Mouse (Mus musculus) testis, postnatal 14 days (tissue): ENCODE results near the gene Ctss.

Source experiments
- DNase-seq: peaks from one replicate; pipeline ENCODE4 v3.0.0; 2021; ENCODE audit warnings: low spot score

Gene Ctss

GRCm38 (mm10) chr3:95526622-95527211 lies at the start of gene Ctss:
Gene Ctss, plus strand, starts transcription at chr3:95526786.
- no peak for DNase-seq

- no peak for DNase-seq
Observed at GRCm38 (mm10) chr3:95478966-95479365, 47.6 kb upstream of the Ctss start.

GRCm38 (mm10) chr3:95486421-95486820 lies 40.2 kb upstream of the Ctss start:
- no peak for DNase-seq

GRCm38 (mm10) chr3:95488679-95489078 lies 37.9 kb upstream of the Ctss start:
- no peak for DNase-seq

GRCm38 (mm10) chr3:95490238-95490637 lies 36.3 kb upstream of the Ctss start:
- no peak for DNase-seq

- DNase-seq: no peak
Observed at GRCm38 (mm10) chr3:95494342-95494741, 32.2 kb upstream of the Ctss start.

DNA sequence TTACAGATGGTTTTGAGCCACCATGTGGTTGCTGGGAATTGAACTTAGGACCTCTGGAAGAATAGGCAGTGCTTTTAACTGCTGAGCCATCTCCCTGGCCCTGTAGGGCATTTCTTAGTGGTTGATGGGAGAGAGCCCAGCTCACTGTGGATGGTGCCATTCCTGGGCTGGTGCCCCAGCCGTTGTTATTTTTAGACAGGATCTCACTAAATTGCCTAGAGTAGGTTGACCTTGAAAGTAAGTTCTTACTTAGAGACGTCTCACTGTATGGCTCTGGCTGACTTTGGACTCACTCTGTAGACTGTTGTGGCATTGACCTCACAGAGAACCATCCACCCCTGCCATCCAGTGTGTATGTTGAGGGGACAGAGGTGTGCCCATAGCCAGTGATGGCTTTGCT lies 28.4 kb upstream of the Ctss start:
- DNase-seq: no peak

DNA sequence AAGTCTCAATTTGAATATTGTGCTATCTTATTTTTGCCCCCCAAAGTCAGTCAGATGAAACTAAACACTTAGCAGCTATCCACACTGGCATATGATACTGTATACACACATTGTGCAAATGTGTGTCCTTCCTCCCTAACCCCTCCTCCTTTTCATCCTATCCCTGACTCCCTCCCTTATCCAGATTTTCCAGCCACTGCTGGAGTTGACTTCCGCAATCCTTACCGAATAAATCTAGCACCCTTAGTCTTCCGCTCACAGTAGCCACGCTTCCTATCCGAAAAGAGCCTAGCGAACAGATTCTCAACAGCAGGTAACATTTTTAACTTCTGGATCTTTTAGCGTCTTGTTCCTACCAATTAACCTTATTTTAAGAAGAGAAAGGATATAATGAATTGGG lies 27.6 kb upstream of the Ctss start, which contains the start of gene Ctsk:
Gene Ctsk (plus strand): TSS at position 233 of the 400 bp plus-strand sequence.
- DNase-seq: no peak

GRCm38 (mm10) chr3:95499496-95500140 lies 27.0 kb upstream of the Ctss start:
- DNase-seq: no peak

- no peak for DNase-seq
Observed at GRCm38 (mm10) chr3:95502312-95502711, 24.3 kb upstream of the Ctss start.

- no peak for DNase-seq
Observed at GRCm38 (mm10) chr3:95509348-95509747, 17.2 kb upstream of the Ctss start.

GRCm38 (mm10) chr3:95511611-95512180 lies 14.9 kb upstream of the Ctss start:
- no peak for DNase-seq

GRCm38 (mm10) chr3:95516614-95517041 lies 10.0 kb upstream of the Ctss start:
- DNase-seq: no peak

DNA sequence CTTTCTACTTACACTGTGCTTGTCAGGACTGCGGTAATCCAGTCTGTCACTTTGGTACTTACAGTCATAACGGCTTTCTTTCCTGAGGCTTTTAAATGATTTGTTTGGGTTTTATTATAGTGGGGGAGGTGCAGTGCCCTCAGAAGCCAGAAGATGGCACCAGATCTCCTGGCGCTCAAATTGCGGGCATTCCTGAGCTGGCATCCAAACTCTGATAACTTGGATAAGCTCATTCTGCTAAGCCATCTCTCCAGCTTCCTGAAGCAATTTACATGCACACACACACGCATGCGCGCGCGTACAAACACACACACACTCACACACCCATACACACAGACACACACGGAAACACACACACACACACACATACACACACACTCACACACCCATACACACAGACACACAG lies 9.1 kb upstream of the Ctss start:
- DNase-seq: peak; percentile 15

GRCm38 (mm10) chr3:95518891-95519290 lies 7.7 kb upstream of the Ctss start:
- no peak for DNase-seq

- no peak for DNase-seq
Observed at GRCm38 (mm10) chr3:95519315-95519714, 7.3 kb upstream of the Ctss start.

GRCm38 (mm10) chr3:95520100-95520499 lies 6.5 kb upstream of the Ctss start:
- DNase-seq: no peak

DNA sequence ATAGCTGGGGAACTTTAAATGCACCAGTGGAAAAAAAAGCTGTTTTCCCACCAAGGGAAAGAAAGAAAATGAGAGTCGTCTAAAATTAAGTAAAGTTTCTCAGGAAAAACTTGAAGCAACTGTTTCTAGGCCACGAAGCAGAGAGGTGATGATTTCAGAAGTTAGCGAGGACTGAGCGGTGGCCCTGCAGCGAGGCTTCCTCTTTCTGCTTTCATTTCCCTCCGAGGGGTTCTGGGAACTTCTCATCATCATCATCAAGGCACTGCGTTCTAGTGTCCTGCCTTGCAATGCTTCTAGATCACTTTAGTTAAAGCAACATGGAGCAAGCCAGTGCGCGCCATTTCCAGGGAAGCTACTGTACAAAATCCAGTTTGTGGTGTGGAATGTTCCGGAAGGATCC lies 5.4 kb upstream of the Ctss start:
- no peak for DNase-seq

- no peak for DNase-seq
Observed at GRCm38 (mm10) chr3:95523662-95524061, 2.9 kb upstream of the Ctss start.

- DNase-seq: no peak
Observed at GRCm38 (mm10) chr3:95524673-95525072, 1.9 kb upstream of the Ctss start.

DNA sequence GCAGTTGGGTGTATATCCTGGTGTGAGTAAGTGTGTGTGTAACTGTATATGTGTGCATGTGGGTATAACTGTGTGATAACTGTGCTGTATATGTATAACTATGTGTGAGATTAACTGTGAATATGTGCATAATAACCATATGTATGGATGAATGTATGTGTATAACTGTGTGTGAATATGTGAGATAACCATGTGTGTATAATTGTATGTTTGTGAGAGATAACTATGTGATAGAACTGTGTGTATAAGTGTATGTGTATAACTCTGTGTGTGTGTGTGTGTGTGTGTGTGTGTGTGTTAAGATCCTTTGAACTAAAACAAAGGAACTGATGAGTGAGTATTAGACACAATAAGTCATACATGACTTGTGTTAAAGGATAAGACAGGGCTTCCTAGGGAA lies 475 bp upstream of the Ctss start:
- no peak for DNase-seq

DNA sequence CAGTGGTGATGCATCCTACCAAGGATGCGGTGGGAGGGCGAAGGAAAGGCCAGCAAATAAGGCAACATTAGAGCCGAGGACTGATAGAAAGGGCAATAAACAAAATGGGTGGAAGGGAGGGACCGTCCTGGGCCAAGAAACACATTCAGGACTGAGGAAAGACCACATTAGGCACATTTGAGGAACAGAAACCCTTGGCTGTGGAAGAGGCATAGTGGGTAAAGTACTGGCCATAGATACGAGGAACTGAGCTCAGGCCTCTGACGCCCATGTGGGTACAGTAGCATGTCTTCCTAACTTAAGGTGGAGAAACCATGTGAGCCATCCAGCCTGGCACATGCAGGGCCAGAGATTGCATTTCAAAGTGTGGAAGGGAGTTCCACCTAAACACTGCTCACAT lies 3.2 kb downstream of the Ctss start:
- no peak for DNase-seq

DNA sequence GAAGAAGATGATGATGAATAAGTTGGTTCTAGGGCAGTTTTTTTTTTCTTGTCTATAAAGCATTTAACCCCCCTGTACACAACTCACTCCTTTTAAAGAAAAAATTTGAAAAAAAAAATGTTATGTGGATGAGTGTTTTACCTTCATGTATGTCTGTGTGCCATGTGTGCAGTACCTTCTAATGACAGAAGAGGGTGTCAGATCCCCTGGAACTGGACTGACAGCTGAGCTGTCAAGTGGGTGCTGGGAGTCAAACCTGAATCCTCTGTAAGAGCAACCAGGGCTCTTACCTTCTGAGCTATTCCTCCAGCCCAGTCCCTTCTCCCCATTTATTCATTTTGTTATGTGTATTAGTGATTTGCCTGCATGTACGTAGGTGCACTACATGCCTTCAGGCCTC lies 4.4 kb downstream of the Ctss start:
- DNase-seq: no peak

DNA sequence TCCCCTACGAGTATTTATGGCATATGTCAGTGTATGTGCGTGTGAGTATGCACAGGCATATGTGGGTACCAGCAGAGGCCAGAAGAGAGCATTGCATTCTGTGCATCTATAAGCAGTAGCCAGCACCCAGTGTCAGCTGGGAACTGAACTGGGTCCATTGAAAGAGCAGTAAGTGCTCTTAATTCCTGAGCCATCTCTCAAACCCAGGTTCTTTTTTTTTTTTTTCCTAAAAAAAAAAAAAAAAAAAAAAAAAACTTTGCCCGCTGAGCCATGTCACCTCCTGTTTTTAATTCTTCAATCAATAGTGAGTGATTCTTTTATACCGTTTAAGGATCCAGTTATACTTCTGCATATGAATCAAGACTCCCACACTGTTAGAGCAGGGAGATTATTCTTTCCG lies 6.8 kb downstream of the Ctss start:
- no peak for DNase-seq
